Mouse (Mus musculus): ENCODE measurements around the gene Nadk2. TPM values are rescaled to one million over a fixed set of nuclear protein-coding genes. Genes with fewer than 3 reads are reported as not detected.

Nadk2 gene
- polyA plus RNA-seq, 1 experiment from 2014 or later: 36.8 TPM

GRCm38 (mm10) chr15:9073067-9073608 is 2.1 kb downstream of the Nadk2 start:
- ATAC-seq (ENCODE audit: low FRiP score) (no peak), DNase-seq (ENCODE audit: low spot score, missing footprints) (no peak)
- Histone ChIP-seq H3K9me3 (ENCODE audit: control insufficient read depth, low read length) (no peaks in the 10 kb centered on the region), H3K4me3 (ENCODE audit: low read depth, low read length) (peak overlapping the region; percentile 89; the same call in 1 of the 2 replicates), H3K4me2 (peak overlapping the region; percentile 67), H3K27me3 (ENCODE audit: control insufficient read depth, insufficient read depth, low read length) (no peaks in the 10 kb centered on the region), H3K36me3 (ENCODE audit: control insufficient read depth, insufficient read depth, low read length) (no peaks in the 10 kb centered on the region), H3K4me1 (ENCODE audit: control insufficient read depth, insufficient read depth, low read length) (peaks cover 32% of the 10 kb centered on the region), H3K27ac (ENCODE audit: low read depth, low read length) (no peak overlapping the region), H3K9ac (ENCODE audit: low read length) (no peak overlapping the region; the same call in 1 of the 2 replicates)
- 55% methylated on average over 12 of the region's 12 CpGs for WGBS

- Histone ChIP-seq H3K27me3 (ENCODE audit: control insufficient read depth, insufficient read depth, low read length) (no peaks in the 10 kb centered on the region), H3K4me2 (peak overlapping the region; percentile 67), H3K9ac (ENCODE audit: low read length) (no peak overlapping the region; the same call in 1 of the 2 replicates), H3K4me3 (ENCODE audit: low read depth, low read length) (no peak overlapping the region), H3K9me3 (ENCODE audit: control insufficient read depth, low read length) (no peaks in the 10 kb centered on the region), H3K4me1 (ENCODE audit: control insufficient read depth, insufficient read depth, low read length) (peaks cover 33% of the 10 kb centered on the region), H3K27ac (ENCODE audit: low read depth, low read length) (no peak overlapping the region), H3K36me3 (ENCODE audit: control insufficient read depth, insufficient read depth, low read length) (no peaks in the 10 kb centered on the region)
- DNase-seq (ENCODE audit: low spot score, missing footprints) (no peak), ATAC-seq (ENCODE audit: low FRiP score) (no peak)
- WGBS: 77% methylated on average over 5 of the region's 5 CpGs
These were observed 2.6 kb downstream of the Nadk2 start for GRCm38 (mm10) chr15:9073684-9074083.

DNA sequence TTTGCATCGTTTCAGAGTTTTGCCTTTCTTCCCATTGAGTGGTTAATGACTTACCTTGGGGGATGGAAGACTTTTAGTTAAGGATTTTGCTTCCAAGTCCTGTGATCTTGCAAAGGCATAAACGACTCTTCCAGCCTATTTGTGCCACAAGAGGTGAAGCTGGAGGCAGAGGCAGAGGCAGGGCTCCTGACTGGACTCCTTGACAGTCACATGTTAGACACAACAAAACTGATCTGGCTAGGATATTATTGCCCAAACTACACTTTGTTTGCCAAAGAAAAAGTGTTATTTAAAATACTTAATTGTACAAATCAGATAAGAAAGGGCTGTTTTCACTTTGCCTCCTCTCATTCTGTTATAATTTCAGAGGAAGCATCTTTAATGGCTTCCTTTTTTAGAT is 3.1 kb downstream of the Nadk2 start:
- no peak overlapping the region for H3K4me3 ChIP-seq (ENCODE audit: low read depth, low read length)

DNA sequence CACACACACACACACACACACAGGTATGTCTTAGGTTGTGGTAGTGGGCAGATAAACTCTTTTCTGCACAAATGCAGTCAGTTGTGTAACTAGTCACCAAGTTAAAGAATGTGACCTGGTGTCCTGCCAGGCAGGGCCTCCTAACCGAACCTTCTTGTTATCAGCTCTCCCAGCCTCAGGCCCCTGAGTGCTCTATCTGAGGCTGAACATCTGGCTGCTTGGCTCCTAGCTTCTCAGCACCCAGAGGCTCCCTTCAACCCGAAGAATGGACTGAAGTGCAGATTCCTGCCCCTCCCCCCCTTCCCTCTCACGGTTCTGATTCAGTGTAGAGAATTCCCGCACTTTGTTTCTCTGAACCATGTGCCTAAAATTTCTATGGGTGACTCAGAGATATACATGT is 3.6 kb downstream of the Nadk2 start:
- DNase-seq (ENCODE audit: low spot score, missing footprints): no peak
- no peak overlapping the region for H3K9ac ChIP-seq (ENCODE audit: low read length)
- ATAC-seq (ENCODE audit: low FRiP score): no peak
- 20% methylated on average over 4 of the region's 4 CpGs for WGBS
- no peak overlapping the region for H3K4me3 ChIP-seq (ENCODE audit: low read depth, low read length)
- H3K36me3 ChIP-seq (ENCODE audit: control insufficient read depth, insufficient read depth, low read length): no peaks in the 10 kb centered on the region
- H3K27me3 ChIP-seq (ENCODE audit: control insufficient read depth, insufficient read depth, low read length): no peaks in the 10 kb centered on the region
- H3K4me2 ChIP-seq: no peak overlapping the region
- no peak overlapping the region for H3K27ac ChIP-seq (ENCODE audit: low read depth, low read length)
- H3K9me3 ChIP-seq (ENCODE audit: control insufficient read depth, low read length): no peaks in the 10 kb centered on the region
- H3K4me1 ChIP-seq (ENCODE audit: control insufficient read depth, insufficient read depth, low read length): peaks cover 39% of the 10 kb centered on the region

More for the DNA sequence above, 3.1 kb downstream of the Nadk2 start:
- no peaks in the 10 kb centered on the region for H3K9me3 ChIP-seq (ENCODE audit: control insufficient read depth, low read length)
- WGBS: 47% methylated on average over 2 of the region's 2 CpGs
- H3K27me3 ChIP-seq (ENCODE audit: control insufficient read depth, insufficient read depth, low read length): no peaks in the 10 kb centered on the region
- no peak overlapping the region for H3K4me2 ChIP-seq
- DNase-seq (ENCODE audit: low spot score, missing footprints) (no peak), ATAC-seq (ENCODE audit: low FRiP score) (no peak)
- H3K36me3 ChIP-seq (ENCODE audit: control insufficient read depth, insufficient read depth, low read length): no peaks in the 10 kb centered on the region
- peaks cover 37% of the 10 kb centered on the region for H3K4me1 ChIP-seq (ENCODE audit: control insufficient read depth, insufficient read depth, low read length)
- H3K9ac ChIP-seq (ENCODE audit: low read length): no peak overlapping the region
- no peak overlapping the region for H3K27ac ChIP-seq (ENCODE audit: low read depth, low read length)

DNA sequence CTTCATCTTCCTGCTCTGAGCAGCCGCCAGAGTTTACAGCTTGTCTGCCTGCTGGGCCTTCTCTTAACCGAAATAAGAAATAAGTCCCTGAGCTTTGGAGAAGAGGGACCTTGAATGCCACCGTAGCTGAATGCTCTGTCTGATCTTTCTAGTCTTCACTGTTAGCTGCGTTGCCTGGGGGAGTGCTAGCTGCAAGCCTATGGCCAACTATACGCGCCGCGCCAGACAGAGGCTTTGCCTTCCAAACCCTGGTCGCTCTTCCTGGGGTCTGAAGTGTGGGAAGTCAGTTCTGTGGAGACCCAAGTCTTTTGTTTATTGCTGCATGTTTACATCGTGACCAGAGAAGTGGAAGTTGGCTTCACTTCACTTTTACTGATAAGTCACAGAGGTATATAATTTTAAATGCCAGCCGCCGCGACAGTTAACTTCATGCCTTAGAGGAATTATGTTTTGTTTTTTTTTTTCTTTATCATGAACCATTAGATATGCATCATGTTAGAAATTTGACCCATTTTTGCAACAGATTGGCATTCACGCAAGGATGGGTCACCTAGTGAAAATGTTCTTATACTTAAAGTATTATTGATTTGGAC is 4.6 kb downstream of the Nadk2 start:
- H3K27ac ChIP-seq (ENCODE audit: low read depth, low read length): no peak overlapping the region
- no peaks in the 10 kb centered on the region for H3K36me3 ChIP-seq (ENCODE audit: control insufficient read depth, insufficient read depth, low read length)
- no peak overlapping the region for H3K4me3 ChIP-seq (ENCODE audit: low read depth, low read length)
- no peak overlapping the region for H3K9ac ChIP-seq (ENCODE audit: low read length)
- H3K27me3 ChIP-seq (ENCODE audit: control insufficient read depth, insufficient read depth, low read length): no peaks in the 10 kb centered on the region
- H3K4me1 ChIP-seq (ENCODE audit: control insufficient read depth, insufficient read depth, low read length): peaks cover 32% of the 10 kb centered on the region
- DNase-seq (ENCODE audit: low spot score, missing footprints) (no peak), ATAC-seq (ENCODE audit: low FRiP score) (no peak)
- no peaks in the 10 kb centered on the region for H3K9me3 ChIP-seq (ENCODE audit: control insufficient read depth, low read length)
- 75% methylated on average over 14 of the region's 14 CpGs for WGBS
- no peak overlapping the region for H3K4me2 ChIP-seq

- no peaks in the 10 kb centered on the region for H3K9me3 ChIP-seq (ENCODE audit: control insufficient read depth, low read length)
- DNase-seq (ENCODE audit: low spot score, missing footprints): no peak
- peaks cover 15% of the 10 kb centered on the region for H3K4me1 ChIP-seq (ENCODE audit: control insufficient read depth, insufficient read depth, low read length)
- 77% methylated on average over 12 of the region's 12 CpGs for WGBS
- H3K27me3 ChIP-seq (ENCODE audit: control insufficient read depth, insufficient read depth, low read length): no peaks in the 10 kb centered on the region
- no peak overlapping the region for H3K27ac ChIP-seq (ENCODE audit: low read depth, low read length)
- no peak overlapping the region for H3K4me3 ChIP-seq (ENCODE audit: low read depth, low read length)
- no peak overlapping the region for H3K4me2 ChIP-seq
- 0 out of 2 replicates have a peak, but pooled peaks have one; percentile 26 for ATAC-seq (ENCODE audit: low FRiP score)
- H3K36me3 ChIP-seq (ENCODE audit: control insufficient read depth, insufficient read depth, low read length): no peaks in the 10 kb centered on the region
- H3K9ac ChIP-seq (ENCODE audit: low read length): no peak overlapping the region
These were observed 7.6 kb downstream of the Nadk2 start for GRCm38 (mm10) chr15:9078481-9079300.

DNA sequence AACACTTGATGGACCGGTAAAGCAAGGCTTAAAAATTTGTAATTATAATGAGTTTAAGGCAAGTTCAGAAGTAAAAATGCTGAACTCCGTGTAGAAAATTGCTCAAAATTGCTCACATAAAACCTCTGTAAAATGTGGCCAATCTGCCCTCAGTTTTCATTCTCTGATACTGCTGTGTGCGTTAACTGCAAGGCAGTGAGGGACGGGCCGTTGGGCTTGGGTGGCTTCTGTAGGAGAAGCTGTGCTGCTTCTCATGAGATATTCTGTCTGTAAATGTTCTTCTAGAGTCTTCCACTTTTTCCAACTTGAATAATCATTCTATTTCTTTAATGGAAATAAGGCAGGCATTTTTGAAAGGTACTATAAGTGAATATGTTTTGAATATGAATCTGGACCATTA is 8.6 kb downstream of the Nadk2 start:
- 49% methylated on average over 5 of the region's 5 CpGs for WGBS
- no peak overlapping the region for H3K4me3 ChIP-seq (ENCODE audit: low read depth, low read length)
- H3K4me1 ChIP-seq (ENCODE audit: control insufficient read depth, insufficient read depth, low read length): peaks cover 13% of the 10 kb centered on the region
- ATAC-seq (ENCODE audit: low FRiP score) (no peak), DNase-seq (ENCODE audit: low spot score, missing footprints) (no peak)
- H3K36me3 ChIP-seq (ENCODE audit: control insufficient read depth, insufficient read depth, low read length): no peaks in the 10 kb centered on the region
- H3K27me3 ChIP-seq (ENCODE audit: control insufficient read depth, insufficient read depth, low read length): no peaks in the 10 kb centered on the region
- H3K9me3 ChIP-seq (ENCODE audit: control insufficient read depth, low read length): no peaks in the 10 kb centered on the region
- H3K27ac ChIP-seq (ENCODE audit: low read depth, low read length): no peak overlapping the region
- H3K9ac ChIP-seq (ENCODE audit: low read length): no peak overlapping the region
- H3K4me2 ChIP-seq: no peak overlapping the region

- 59% methylated on average over 4 of the region's 4 CpGs for WGBS
- no peak overlapping the region for H3K9ac ChIP-seq (ENCODE audit: low read length)
- DNase-seq (ENCODE audit: low spot score, missing footprints) (no peak), ATAC-seq (ENCODE audit: low FRiP score) (no peak)
- no peak overlapping the region for H3K4me2 ChIP-seq
- H3K4me3 ChIP-seq (ENCODE audit: low read depth, low read length): no peak overlapping the region
- no peaks in the 10 kb centered on the region for H3K27me3 ChIP-seq (ENCODE audit: control insufficient read depth, insufficient read depth, low read length)
- no peaks in the 10 kb centered on the region for H3K9me3 ChIP-seq (ENCODE audit: control insufficient read depth, low read length)
- H3K4me1 ChIP-seq (ENCODE audit: control insufficient read depth, insufficient read depth, low read length): peaks cover 8% of the 10 kb centered on the region
- H3K36me3 ChIP-seq (ENCODE audit: control insufficient read depth, insufficient read depth, low read length): no peaks in the 10 kb centered on the region
- H3K27ac ChIP-seq (ENCODE audit: low read depth, low read length): no peak overlapping the region
These were observed 9.1 kb downstream of the Nadk2 start for GRCm38 (mm10) chr15:9080206-9080605.

GRCm38 (mm10) chr15:9081294-9081693 is 10.2 kb downstream of the Nadk2 start:
- no peak overlapping the region for H3K9ac ChIP-seq (ENCODE audit: low read length)
- H3K4me1 ChIP-seq (ENCODE audit: control insufficient read depth, insufficient read depth, low read length): peaks cover 8% of the 10 kb centered on the region
- WGBS: 77% methylated on average over 3 of the region's 3 CpGs
- H3K4me3 ChIP-seq (ENCODE audit: low read depth, low read length): no peak overlapping the region
- no peak overlapping the region for H3K27ac ChIP-seq (ENCODE audit: low read depth, low read length)
- ATAC-seq (ENCODE audit: low FRiP score): no peak
- DNase-seq (ENCODE audit: low spot score, missing footprints): no peak
- no peak overlapping the region for H3K4me2 ChIP-seq
- H3K27me3 ChIP-seq (ENCODE audit: control insufficient read depth, insufficient read depth, low read length): no peaks in the 10 kb centered on the region
- no peaks in the 10 kb centered on the region for H3K9me3 ChIP-seq (ENCODE audit: control insufficient read depth, low read length)
- no peaks in the 10 kb centered on the region for H3K36me3 ChIP-seq (ENCODE audit: control insufficient read depth, insufficient read depth, low read length)
